Mouse (Mus musculus) left cerebral cortex, adult 8-10 months (tissue): ENCODE measurements at regions not wholly inside any gene's neighbourhood (a gene's known extent, or its start where the extent isn't known, plus 50 kb on each side); places are given as distances from the start of the nearest gene placed in this dataset.

Experiments used
- DNase-seq, 2 experiments: peaks; one replicate each; pipeline ENCODE4 v3.0.0; 2022; ENCODE audit warnings: low spot score in 2 of 2

DNA sequence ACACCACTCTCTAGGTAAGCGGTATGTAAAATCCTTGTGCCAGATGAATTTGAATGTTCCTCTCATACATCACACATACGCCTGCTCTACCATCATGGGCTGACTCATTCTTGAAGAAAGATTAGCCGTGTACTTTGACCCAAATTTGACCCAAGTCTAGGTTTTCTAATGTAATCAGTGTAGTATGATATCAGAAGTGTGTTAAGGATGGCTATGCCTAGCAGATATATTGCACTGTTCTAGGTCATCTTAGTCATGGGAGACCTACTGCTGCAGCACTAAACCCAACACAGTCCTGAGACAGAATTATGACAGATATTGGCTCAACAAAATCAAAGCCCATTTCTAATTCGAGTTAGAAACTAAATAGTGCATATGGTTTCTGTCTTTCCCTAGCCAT lies 255.1 kb downstream of the Fam49a start:
- DNase-seq, result no peak

DNA sequence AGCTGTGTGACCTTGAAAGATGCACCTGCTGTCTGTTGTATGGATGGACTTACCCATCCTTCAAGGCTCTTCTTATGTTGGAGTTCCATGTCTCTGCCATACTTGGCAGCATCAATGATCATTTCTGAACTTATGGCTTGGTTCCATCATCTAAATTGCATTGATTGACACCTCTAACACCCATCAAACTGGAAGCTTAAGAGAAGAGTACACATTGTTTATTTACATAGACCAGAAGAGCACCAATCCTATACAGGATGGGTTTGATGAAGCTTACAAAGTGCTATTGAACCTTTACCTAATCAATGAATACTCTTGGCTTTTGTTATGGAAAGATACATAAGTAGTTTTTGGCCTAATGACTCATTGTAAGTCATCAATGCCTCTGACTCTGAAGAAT lies 248.8 kb downstream of the Fam49a start:
- no peak for DNase-seq

DNA sequence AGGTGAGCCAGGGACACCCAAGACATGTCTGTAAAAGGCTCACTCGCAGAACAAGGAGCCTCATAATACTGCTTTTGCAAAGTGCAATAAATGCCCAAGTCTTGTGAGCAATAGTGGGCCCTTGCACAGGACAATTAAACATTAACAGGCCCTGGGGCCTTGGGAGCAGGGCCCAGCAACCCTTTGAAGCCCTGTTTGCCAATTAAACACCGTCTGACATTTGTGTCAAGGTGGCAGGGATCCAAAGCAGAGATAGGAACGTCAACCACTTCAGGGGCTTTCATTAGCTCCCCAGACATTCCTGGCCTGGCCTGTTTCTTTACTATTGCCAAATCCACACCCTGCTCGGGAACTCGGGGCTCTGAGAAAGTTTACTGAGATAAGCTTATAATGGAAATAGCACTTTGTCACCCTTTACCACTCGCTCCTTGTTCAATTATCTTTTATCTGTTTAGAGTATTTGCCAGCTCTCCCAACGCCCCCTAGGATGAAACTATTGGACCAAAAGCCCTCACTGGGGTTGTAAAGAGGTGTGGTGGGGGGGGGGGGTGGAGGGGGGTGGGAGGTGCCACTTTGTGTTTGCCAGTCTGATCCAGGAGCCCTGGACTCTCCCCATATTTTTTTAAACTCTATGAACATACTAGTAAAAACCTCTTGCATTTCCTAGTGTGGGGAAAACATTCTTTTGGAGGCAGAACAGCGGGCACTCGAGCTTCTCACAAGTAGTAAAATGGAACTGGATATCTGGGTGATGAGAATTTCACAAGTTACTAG lies 247.4 kb downstream of the Fam49a start:
- no peak for DNase-seq

- no peak for DNase-seq
Observed at GRCm38 (mm10) chr12:12508487-12509125, 246.7 kb downstream of the Fam49a start.

GRCm38 (mm10) chr12:12506671-12507070 lies 244.7 kb downstream of the Fam49a start:
- DNase-seq, result no peak

GRCm38 (mm10) chr12:12505590-12505989 lies 243.7 kb downstream of the Fam49a start:
- DNase-seq, result no peak

- DNase-seq, result no peak
Observed at GRCm38 (mm10) chr12:12499903-12500302, 238.0 kb downstream of the Fam49a start.

GRCm38 (mm10) chr12:12498621-12499020 lies 236.7 kb downstream of the Fam49a start:
- DNase-seq, result no peak

GRCm38 (mm10) chr12:12497277-12497841 lies 235.4 kb downstream of the Fam49a start:
- no peak for DNase-seq

- peak in 1 of 2 experiments; percentile 8 for DNase-seq
Observed at GRCm38 (mm10) chr12:12496593-12497141, 234.7 kb downstream of the Fam49a start.

GRCm38 (mm10) chr12:12490173-12490572 lies 228.2 kb downstream of the Fam49a start:
- no peak for DNase-seq

GRCm38 (mm10) chr12:12488090-12488489 lies 226.2 kb downstream of the Fam49a start:
- DNase-seq, result no peak

DNA sequence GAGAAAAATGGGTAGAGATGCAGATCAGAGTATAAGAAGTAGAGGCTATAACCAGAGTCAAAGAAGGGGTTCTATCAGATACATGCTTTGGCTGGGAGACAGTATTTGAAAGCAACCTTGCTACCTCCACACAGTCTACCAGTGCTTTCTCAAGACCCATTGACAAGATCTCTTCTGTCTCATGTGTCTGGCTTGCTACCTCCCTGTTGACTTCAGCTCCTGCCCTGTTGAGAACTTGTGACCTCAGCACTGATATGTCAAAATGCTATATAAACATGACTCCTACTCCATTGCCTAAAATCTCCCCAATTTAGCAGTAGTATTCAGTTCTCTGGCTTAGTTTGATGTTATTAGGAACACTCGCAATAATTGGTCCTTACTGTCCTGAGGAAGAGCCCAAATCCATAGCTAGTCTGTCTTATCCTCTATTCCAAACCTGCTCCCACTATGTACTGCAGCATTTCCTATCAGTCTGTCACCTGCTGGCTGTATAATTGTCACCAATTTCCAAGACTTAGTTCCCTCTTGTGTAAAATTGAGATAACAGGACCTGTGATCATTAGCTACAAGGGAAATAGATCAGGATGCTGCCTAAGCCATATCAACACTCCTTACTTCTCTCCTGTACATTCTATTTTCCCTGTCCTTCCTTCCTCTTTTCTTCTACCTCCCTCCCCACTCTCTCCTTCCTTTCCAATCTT lies 224.9 kb downstream of the Fam49a start:
- DNase-seq, result no peak

DNA sequence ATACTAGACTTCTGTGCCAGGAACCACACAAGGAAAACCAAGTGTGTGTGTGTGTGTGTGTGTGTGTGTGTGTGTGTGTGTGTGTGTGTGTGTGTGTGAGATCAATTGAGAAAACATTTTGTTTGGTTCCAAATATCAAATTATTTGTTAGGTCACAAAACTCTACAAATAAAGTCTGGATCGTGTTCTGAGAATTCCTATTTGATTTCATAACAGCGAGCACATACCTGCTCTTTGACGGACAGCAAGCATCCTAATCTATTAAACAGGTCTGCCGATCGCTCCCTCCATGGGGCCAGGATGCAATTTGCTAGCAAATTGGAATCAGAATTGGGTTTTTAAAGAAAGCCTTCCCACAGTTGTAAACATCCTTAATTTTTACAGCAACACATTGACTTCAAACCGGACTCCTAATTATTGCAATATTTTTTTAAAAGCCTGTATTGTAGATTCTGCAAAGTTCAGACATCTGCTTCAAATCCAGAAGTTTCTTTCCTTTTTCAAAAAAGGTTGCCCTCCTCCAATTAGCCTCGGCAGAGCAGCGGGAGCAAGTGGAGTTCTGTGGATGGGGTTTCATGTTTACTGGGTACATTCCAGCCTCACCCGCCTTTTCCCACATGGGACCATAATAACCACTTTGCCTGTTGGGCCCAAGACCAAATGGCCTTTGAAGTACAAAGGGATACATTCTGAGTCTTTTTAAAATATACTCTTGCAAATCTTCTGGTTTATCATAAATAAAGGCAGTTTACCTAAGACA lies 223.2 kb downstream of the Fam49a start:
- DNase-seq, result no peak

DNA sequence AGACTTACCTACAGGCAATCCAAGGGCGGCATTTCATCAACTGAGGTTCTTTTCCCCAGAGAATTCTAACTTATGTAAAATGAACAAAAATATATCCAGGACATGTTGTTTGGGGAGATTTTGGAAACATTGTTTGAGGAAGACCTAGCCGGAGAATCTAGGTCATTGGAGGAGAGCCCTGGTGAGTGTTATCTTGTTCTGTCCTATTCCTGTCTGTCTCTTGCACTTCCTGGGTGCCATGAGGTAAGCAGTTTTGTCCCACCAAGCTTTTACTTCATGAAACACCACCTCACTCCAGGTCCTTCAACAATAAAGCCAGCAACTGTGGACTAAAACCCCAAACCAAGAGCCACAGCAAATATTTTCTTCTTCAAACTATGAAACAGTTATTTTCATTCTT lies 218.5 kb downstream of the Fam49a start:
- no peak for DNase-seq

- DNase-seq, result no peak
Observed at GRCm38 (mm10) chr12:12452086-12452485, 190.1 kb downstream of the Fam49a start.

DNA sequence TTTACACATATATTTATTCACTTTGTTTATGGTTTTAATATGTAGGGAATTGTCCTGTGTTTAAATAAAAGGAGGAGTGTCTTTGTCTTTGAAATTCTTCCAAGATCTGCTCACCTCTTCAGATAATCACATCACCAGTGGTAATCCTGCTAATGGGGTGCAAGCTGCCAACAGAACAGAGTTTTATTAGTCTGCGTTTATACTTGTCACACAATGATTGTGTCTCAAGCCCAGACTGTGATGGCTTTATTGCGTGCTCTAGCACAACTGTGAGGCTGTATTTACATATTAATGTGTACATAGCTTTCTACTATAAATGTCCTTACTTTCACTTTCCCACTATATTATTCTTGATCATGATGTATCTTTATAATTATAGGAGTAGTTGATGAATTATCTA lies 184.8 kb downstream of the Fam49a start:
- DNase-seq, result no peak

DNA sequence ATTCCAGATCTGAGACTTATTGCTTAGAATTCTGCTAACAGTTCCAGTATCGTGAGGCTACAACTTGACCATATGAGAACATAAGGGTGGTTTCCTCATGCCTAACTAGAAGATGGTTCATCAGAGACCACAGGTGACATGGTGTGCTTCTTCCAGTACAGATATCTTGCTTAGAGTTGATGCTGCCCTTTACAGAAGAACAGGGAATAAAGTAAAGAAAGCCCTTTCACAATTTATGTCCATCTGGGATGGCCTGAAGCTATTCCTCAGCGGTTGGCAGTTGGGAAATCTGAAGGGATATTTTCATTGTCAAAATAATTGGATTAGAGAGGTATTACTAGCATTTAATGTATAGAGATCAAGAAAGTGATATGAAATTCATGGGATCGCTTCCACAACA lies 184.3 kb downstream of the Fam49a start:
- no peak for DNase-seq

GRCm38 (mm10) chr12:12442872-12443271 lies 180.9 kb downstream of the Fam49a start:
- no peak for DNase-seq

GRCm38 (mm10) chr12:12436379-12436778 lies 174.4 kb downstream of the Fam49a start:
- no peak for DNase-seq

DNA sequence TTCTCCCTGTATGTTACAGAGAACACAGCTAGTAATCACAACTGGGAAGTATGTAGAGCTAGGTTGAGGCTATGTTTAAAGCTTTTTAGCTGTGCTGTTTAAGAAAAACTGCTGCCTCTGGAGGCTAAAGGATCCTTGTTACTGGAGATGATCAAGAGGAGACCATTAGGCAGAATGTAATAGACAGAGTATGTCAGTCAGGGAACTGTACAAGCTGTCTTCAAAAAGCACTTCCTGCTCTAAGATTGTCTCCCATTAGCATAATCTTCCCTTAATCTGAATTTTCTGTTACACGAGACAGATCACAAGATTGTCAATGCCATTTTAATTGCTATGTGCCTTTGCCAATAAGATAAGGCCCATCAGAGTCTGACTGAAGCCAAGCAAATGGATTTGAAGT lies 170.7 kb downstream of the Fam49a start:
- DNase-seq, result no peak
